Mouse (Mus musculus) CD4-positive helper T cell, adult 2 months (primary cell): ENCODE data around the gene Ifna6.

Experiments
- DNase-seq: peaks from one replicate; pipeline ENCODE4 v3.0.0-alpha.2; 2012; ENCODE audit warnings: low read depth, missing footprints, low spot score

Gene Ifna6

GRCm38 (mm10) chr4:88845334-88845733 is 18.1 kb downstream of the Ifna6 start:
- DNase-seq, result peak; percentile 30

- no peak for DNase-seq
Measured at GRCm38 (mm10) chr4:88849698-88850097, 22.5 kb downstream of the Ifna6 start, which contains the start of gene Ifna1. Ifna1 (plus strand) TSS chr4:88850087.

GRCm38 (mm10) chr4:88851026-88851763 is 24.0 kb downstream of the Ifna6 start:
- no peak for DNase-seq

DNA sequence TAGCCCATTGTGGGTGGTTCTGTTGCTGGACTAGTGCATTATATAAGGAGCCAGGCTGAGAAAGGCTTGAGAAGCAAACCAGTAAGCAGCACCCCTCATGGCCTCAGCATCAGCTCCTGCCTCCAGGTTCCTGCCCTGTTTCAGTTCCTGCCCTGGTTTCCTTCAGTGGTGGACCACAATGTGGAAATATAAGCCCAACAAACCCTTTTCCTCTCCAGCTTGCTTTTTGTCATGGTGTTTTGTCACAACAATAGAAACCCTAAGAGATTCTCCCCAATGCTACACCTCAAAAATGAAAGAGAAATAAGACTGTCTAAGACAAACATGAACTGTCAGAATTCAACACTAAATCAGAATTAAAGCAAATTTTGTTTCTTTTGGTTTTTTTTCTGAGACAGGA is 32.0 kb downstream of the Ifna6 start:
- no peak for DNase-seq

DNA sequence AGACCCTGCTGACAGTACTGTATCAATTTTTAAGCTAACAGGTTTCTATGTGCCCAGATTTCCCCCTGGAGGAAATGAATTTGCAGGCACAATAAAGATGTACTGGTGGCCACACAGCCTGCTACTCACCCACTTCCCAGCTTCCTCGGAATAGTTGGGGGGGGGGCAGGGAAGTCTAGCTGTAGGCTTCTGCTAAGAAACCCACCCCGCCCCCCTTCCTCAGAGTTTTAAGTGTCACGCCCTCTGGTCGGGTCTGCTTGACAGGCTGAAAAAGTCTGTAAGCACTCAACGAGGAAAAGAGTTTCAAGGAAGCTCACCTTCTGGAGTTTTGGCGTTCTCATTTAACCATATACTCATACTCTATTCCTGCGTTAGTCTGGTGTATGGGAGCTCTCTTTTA is 36.1 kb downstream of the Ifna6 start:
- no peak for DNase-seq

GRCm38 (mm10) chr4:88864599-88864998 is 37.4 kb downstream of the Ifna6 start:
- DNase-seq, result peak; percentile 89

GRCm38 (mm10) chr4:88865011-88865569 is 37.9 kb downstream of the Ifna6 start:
- DNase-seq, result no peak

DNA sequence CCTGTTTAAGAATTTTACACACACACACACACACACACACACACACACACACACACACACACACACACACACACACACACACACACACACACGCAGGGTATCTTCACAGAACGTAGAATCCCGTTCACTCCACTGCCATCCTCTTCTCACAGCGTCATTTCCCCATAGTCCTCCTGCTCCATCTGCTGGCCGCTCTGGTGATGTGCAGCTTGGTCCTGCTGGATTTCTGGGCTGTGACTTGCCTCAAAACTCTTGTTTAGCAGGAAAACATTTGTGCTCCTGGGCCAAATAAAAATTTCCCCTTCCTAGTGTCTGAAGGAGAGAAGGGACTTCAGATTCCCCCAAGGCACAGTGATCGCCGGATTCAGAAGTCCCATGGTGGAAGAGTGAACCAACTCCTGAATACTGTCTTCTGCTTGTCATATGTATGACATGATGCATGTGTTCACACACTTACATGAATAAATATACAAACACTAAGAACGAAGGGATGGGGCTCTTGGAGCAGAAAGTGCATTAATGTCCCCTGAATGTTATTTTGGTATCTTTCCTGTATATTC is 40.2 kb downstream of the Ifna6 start:
- DNase-seq, result peak; percentile 85

DNA sequence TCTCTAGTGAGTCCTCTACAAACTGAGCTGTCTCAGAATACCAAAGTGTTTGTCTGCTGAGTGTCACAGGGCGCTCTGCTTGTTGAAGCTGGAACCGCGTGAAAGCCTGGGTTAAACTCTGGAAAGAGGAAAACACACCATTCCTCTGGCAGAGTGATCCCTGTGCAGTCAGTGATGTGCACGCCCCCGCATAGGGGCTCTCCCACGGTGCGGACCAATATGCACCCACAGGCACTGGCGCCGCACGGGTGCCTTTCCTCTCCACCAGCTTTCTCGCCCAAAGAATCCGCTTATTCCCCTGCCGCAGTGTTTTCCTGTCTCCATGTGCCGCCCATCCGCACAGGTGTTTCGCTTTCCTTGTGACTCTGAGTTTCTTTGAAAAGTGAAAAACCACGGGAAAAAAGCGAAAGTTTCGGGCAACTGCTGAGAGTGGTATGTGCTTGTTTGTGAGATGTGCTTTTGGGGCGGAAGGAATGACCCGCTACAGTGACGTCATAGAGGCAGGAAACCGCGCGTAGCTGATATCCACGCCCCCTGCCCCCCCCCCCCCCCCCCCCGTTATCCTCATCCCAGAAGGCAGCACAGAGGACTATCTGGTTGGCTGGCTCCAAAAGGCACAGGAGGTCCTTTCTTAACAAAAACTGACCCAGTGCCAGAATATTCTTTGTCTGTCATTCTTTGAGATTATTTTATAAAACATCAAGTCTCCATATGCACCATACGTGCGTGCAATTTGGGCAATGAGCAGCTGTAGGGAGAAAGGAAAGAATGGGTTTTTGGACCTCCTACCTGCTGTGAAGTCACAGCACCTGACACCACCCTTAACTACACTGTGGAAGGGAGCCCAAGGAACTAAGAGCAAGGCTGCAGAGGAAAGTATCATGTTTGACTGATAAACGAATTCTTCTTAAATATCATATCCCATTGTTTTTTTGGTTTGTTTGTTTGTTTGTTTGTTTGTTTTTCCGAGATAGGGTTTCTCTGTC is 41.0 kb downstream of the Ifna6 start:
- DNase-seq, result peak; percentile 86

DNA sequence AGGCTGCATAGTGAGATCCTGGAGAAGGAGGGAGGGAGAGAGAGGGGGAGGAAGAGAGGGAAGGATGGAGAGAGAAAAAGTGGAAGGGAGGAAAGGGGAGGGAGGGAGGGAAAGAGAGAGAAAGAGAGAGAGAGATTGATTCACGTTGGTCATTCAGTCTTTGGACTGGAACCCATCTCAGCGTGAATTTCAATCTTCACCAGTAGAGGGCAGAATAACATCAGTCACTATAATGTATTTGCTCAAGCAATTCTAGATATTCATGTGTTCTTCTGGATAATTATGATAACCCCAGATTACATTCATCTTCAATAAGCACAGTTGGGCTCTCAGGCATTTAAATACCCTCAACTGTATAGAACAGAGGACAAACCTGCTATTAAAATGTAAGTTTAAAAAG is 45.5 kb downstream of the Ifna6 start:
- DNase-seq, result peak; percentile 54

DNA sequence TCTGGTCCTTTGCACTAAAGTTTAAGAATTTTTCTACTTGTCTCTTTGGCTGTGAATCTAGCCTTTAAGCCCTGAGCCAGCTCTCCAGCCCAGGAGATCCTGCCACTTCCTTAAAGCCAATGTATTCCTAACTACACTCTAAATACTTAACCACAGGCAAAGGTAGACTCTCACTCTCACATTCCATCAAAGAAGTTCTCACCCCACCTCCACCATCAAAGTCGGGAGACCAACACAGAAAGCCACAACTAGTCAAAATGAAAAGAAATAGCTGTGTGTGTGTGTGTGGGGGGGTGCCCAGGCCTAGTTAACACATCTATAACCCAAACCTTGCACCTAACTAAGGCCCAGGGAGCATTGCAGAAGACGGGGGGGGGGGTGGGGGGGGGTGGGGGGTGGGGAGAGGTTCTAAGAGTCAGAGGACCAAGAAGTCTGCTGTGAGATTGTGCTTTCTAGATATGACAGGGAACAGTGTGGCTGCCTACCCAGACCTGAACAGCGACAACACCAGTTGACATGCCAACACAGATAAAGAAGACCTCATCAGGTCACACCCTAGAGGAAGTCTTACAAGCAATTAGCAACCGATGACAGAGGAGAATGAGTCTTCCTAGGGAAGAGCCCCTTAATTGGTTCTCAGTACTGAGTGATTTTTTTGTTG is 48.3 kb downstream of the Ifna6 start:
- peak; percentile 45 for DNase-seq

- no peak for DNase-seq
Measured at GRCm38 (mm10) chr4:88876520-88876919, 49.3 kb downstream of the Ifna6 start.
